Mouse (Mus musculus) brown adipose tissue, adult 24 weeks (tissue): ENCODE results near the gene Crym. TPM values are rescaled to one million over a fixed set of nuclear protein-coding genes. Genes with fewer than 3 reads are reported as not detected.

Experiments used
- H3K27ac ChIP-seq: fragments of 200-500 bp; replicated peaks from 2 replicates; pipeline ENCODE4 v1.5.1; 2012; ENCODE audit warnings: low read depth, mild to moderate bottlenecking, low read length
- H3K4me1 ChIP-seq: fragments of 200-500 bp; 2 replicates; pipeline ENCODE4 v1.6.1; 2012; ENCODE audit warnings: low read length, mixed read lengths; ENCODE audit not compliant: control insufficient read depth, insufficient read depth, insufficient read length
- H3K4me3 ChIP-seq: fragments of 200-500 bp; 2 replicates; pipeline ENCODE4 v1.5.1; 2012; ENCODE audit warnings: low read depth, mild to moderate bottlenecking, low read length, moderate library complexity; ENCODE audit not compliant: insufficient read depth
- polyA plus RNA-seq: library from polyadenylated mRNA; stranded (reverse); fragments of >200 nt; gene quantifications from 2 replicates; pipeline ENCODE4 v1.2.4, GENCODE M21; 2012; ENCODE audit not compliant: missing spikeins, insufficient read depth, insufficient read length

Gene Crym
- polyA plus RNA-seq: not detected in 2 replicates

- H3K4me3 ChIP-seq: 0 out of 2 replicates have a peak within 1 kb of the TSS, but pooled peaks have one; percentile 3
- no peak within 1 kb of the TSS for H3K27ac ChIP-seq
- peaks cover 3% of the 10 kb centered on the region; the same call in 1 of the 2 replicates for H3K4me1 ChIP-seq
Measured at GRCm38 (mm10) chr7:120201771-120202170, at the start of gene Crym. Crym (minus strand) TSS chr7:120202111.

GRCm38 (mm10) chr7:120241092-120241491 is 39.2 kb upstream of the Crym start:
- Histone ChIP-seq H3K4me1 (no peaks in the 10 kb centered on the region), H3K27ac (no peak overlapping the region), H3K4me3 (no peak overlapping the region)

DNA sequence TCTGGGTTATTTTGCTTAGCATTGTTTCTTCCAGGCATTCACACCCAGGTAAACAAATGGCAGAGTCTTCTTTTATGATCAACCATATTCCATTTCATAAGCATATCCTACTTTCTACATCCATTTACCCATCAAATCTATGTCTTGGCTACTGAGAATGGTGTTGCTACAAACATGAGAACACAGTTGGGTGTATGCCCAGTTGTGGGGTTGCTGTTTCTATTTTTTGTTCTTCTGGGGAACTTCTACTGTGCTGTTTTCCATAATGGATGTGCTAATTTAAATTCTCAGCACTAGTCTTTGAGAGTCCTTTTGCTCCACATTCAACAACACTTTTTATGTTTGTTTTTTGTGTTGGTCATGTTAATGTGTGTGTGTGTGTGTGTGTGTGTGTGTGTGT is 26.6 kb upstream of the Crym start:
- H3K27ac ChIP-seq: no peak overlapping the region
- no peak overlapping the region for H3K4me3 ChIP-seq
- H3K4me1 ChIP-seq: no peaks in the 10 kb centered on the region

DNA sequence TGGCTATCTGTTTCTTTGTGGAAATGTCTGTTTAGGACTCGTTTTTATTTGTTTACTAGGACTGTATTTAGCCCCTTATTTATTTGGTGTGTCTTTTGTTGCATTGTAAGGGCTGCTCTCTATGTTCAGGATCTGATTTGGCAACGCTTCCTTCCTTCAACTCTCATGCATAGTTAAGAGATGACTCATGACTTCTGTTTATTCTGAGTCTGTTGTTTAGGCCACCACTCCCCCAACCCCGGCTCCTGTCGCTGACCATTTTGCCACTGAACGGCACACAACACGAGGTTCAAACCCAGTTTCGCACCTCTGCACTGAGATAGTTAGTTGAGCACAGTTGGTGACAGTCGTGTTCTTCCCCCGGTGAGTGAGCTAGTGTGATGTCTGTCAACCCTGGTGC is 4.1 kb upstream of the Crym start:
- Histone ChIP-seq H3K4me3 (no peak overlapping the region), H3K27ac (no peak overlapping the region), H3K4me1 (peaks cover 3% of the 10 kb centered on the region; the same call in 1 of the 2 replicates)

- Histone ChIP-seq H3K4me3 (no peak within 1 kb of the TSS), H3K4me1 (peaks cover 3% of the 10 kb centered on the region; the same call in 1 of the 2 replicates), H3K27ac (no peak within 1 kb of the TSS)
Measured at GRCm38 (mm10) chr7:120203789-120204188, 1.9 kb upstream of the Crym start, which contains the start of gene Abca14. Abca14 (plus strand) TSS chr7:120203961.

GRCm38 (mm10) chr7:120201231-120201744 is 623 bp downstream of the Crym start:
- Histone ChIP-seq H3K4me3 (0 out of 2 replicates have a peak overlapping the region, but pooled peaks have one; percentile 3), H3K27ac (no peak overlapping the region), H3K4me1 (peaks cover 3% of the 10 kb centered on the region; the same call in 1 of the 2 replicates)

DNA sequence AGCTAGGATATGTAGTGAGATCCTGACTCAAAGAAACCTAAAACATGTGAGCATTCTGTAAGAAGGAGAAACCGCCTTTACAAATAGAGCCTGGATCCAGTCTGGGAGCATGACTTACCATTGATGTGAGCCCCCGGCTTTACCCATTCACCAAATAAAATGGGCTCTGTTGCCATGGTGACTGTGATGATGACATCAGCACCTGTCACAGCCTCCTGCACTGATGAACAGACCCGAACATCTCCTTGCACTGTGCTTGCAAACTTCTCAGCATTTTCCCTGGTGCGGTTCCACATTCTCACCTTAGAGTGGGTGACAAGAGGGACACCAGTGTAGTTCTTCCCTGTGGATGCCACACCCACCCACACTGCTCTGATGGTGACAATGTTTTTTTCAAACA is 6.7 kb downstream of the Crym start:
- no peak overlapping the region for H3K4me3 ChIP-seq
- H3K4me1 ChIP-seq: no peaks in the 10 kb centered on the region
- no peak overlapping the region for H3K27ac ChIP-seq

- H3K4me1 ChIP-seq: no peaks in the 10 kb centered on the region
- no peak overlapping the region for H3K4me3 ChIP-seq
- H3K27ac ChIP-seq: no peak overlapping the region
Measured at GRCm38 (mm10) chr7:120192816-120193215, 9.1 kb downstream of the Crym start.

GRCm38 (mm10) chr7:120192207-120192606 is 9.7 kb downstream of the Crym start:
- Histone ChIP-seq H3K4me1 (no peaks in the 10 kb centered on the region), H3K27ac (no peak overlapping the region)

DNA sequence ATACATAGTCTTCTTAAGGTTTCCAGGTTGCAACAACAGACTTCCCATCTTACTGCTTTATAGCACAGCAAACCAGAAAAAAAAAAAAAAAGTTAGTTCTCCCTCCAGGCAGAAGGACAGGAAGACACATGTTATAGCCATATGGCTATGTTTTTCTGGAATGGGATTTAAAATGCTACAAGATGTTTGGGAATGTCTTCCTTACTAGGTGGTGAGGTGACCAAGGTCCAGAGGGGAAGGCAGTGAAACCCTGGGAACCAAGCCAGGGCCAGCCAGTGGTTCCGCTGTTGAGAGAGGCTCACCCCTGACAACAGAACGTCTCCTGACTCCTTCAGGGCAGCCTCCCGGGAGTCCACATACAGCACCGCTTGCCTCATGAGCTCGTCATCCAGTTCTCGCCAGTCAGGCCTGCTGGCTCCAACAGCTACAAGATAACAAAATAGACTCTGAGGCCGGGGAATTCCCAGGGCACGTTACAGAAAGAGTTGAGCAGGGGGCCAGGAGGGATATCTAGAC is 11.7 kb downstream of the Crym start:
- Histone ChIP-seq H3K4me1 (no peaks in the 10 kb centered on the region), H3K4me3 (no peak overlapping the region), H3K27ac (no peak overlapping the region)

More at GRCm38 (mm10) chr7:120192207-120192606, 9.7 kb downstream of the Crym start:
- no peak overlapping the region for H3K4me3 ChIP-seq

- Histone ChIP-seq H3K4me3 (no peak overlapping the region), H3K27ac (no peak overlapping the region), H3K4me1 (no peaks in the 10 kb centered on the region)
Measured at GRCm38 (mm10) chr7:120189369-120190149, 12.4 kb downstream of the Crym start.

DNA sequence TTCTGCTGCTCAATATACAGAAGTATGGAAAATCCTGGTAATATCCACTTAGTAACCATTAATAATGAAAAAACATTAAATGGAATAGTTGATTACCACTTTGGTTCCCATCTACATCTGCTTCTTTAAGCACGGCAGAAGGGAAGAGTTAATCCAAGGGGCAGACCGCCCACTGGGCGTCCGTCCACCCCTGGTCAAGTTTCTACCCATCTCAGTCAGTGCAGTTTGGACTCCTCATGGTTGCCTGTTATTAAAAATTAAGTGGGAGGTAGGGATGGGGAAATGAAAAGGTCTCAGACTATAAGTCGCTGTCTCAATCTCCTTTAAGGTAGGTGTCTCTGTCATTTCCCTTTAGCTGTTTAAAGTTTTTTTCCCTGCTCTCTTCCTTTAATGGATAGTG is 13.0 kb downstream of the Crym start:
- Histone ChIP-seq H3K27ac (no peak overlapping the region), H3K4me3 (no peak overlapping the region), H3K4me1 (no peaks in the 10 kb centered on the region)

GRCm38 (mm10) chr7:120182891-120183290 is 19.0 kb downstream of the Crym start:
- H3K4me3 ChIP-seq: no peak overlapping the region
- no peaks in the 10 kb centered on the region for H3K4me1 ChIP-seq
- no peak overlapping the region for H3K27ac ChIP-seq

DNA sequence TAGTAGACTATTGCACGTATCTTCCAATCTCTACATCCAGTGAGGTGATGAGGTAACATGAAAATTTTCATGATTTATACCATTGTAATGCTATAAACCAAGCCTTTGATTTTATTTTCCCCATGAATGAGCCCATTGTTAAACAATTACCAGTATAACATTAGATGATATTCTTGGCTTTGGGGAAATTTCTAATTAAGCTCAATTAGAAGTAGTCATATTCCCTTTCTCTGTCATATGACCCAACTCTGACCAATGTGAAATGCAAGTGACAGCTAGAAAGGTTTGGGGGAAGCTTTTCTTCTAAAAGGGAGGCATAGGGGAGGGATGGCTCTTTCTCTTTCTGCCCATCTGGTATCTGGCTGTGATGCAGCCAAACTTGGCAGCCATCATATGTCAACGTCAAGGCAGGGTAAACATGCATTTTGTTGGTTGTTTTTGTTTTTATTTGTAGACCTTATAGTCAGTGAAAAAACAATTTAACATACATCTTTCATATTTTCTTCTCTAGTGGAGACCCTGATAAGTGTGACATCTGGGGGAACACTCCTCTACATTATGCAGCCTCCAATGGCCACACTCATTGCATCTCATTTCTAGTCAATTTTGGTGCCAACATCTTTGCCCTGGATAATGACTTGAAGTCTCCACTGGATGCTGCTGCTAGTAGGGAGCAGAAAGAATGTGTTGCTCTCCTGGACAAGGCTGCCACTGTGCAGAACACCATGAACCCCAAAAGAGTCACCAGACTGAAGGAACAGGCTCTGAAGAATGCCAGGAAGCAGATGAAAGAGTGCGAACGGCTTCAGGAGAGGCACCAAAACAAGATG is 20.3 kb downstream of the Crym start:
- no peak overlapping the region for H3K27ac ChIP-seq
- H3K4me3 ChIP-seq: no peak overlapping the region
- no peaks in the 10 kb centered on the region for H3K4me1 ChIP-seq

DNA sequence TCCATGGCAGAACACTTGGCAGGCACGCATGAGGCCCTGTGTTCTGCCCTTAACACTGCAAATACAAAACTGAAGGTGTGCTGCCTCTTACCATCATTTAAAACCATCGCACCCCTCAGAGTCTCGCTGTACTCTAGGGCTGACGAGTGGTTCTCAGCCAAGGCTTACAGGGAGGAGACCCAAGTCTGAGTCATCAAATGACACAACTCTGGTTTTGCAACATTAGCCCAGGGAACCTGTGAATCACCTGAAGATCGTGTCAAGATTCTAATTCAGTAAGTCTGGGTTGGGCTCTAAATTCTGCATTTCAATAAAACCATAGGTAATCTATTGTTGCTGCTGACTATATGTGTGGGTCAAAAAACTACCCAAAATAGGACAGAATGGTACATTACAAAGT is 21.4 kb downstream of the Crym start:
- Histone ChIP-seq H3K27ac (no peak overlapping the region), H3K4me1 (no peaks in the 10 kb centered on the region), H3K4me3 (no peak overlapping the region)
